Mouse (Mus musculus): ENCODE data around the gene Fam8a1. TPM values are rescaled to one million over a fixed set of nuclear protein-coding genes. Genes with fewer than 3 reads are reported as not detected.

Gene Fam8a1
- polyA plus RNA-seq, 1 experiment from 2014 or later, result 7.8 TPM

Other genes with a start within 250 kb of the Fam8a1 start
- gene Cap2, start 167.7 kb upstream of the Fam8a1 start, polyA plus RNA-seq (2014; fragmentation: Nextera tagmentation; extraction: Ambion mirVana), result 9.5 and 10.1 TPM in 2 replicates
- 37.2 and 37.5 TPM in 2 replicates for gene Nup153, start 58.4 kb downstream of the Fam8a1 start, polyA plus RNA-seq (2014; fragmentation: Nextera tagmentation; extraction: Ambion mirVana)